Mouse (Mus musculus): ENCODE results near the gene Kdm6b. TPM values are rescaled to one million over a fixed set of nuclear protein-coding genes. Genes with fewer than 3 reads are reported as not detected.

Gene Kdm6b
- total RNA-seq, 2 experiments from 2014 or later, result 28.2 to 32.2 TPM

GRCm38 (mm10) chr11:69367616-69368355 is 45.7 kb downstream of the Kdm6b start:
- no peak for DNase-seq (ENCODE audit: low spot score in 2 of 2)

GRCm38 (mm10) chr11:69366855-69367615 is 46.4 kb downstream of the Kdm6b start:
- peak; percentile 21 to 31 for DNase-seq (ENCODE audit: low spot score in 2 of 2)

DNA sequence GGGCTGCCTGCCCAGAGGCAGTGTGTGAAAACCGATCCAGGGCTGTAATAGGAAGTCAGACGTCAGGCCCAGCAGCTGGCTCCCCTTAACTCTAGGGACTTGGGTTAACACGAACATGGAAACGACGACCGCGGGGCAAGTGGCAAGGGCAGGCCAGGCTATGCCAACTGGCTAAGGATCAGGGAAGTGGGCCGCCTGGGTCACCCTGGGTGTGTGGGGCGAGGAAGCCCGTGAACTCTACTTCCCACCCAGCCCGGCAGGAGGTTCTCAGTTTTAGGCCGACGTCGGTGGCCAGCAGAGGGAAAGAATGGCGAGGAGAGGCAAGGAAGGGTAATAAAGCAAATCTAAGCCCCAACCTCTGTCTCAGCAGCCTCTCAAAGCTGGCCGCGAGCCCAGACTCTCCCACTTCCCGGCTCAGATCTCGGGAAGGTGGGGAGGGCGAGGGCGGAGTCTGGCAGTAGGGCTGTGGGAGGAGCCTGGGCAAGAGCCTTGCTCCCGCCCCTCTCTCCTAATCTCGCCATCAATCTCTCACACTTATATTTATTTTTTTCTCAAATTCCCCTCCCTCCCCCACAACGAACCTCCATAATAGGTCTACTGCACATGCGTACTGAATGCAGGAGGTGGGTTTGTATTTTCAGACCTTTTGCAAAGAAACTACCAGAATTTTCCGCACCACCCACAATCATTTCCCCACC is 47.2 kb downstream of the Kdm6b start:
- DNase-seq (ENCODE audit: low spot score in 2 of 2), result peak; percentile 96 to 97

- no peak for DNase-seq (ENCODE audit: low spot score in 2 of 2)
Observed at GRCm38 (mm10) chr11:69365722-69366121, 47.8 kb downstream of the Kdm6b start.

DNA sequence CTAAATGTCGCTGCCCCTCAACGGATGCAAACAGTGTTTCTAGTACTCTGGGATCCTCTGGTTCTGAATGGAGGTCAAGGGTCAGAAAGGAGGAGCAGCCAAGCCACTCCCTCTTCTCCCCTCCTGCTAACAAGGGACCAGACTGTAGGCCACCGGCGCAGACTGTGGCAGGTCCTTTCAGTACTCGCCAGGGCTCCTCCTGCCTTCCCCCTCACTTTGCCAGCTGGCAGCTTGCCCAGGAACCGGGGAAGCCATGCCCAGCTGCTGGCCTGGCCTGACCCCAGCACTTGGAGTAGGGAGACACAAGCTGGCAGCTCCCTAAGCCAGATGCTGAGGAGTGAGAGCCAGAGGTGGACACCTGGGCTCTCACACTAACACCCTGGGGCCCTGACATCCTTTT is 48.6 kb downstream of the Kdm6b start:
- DNase-seq (ENCODE audit: low spot score in 2 of 2), result peak; percentile 85 to 89

GRCm38 (mm10) chr11:69364376-69364775 is 49.1 kb downstream of the Kdm6b start:
- no peak for DNase-seq (ENCODE audit: low spot score in 2 of 2)

DNA sequence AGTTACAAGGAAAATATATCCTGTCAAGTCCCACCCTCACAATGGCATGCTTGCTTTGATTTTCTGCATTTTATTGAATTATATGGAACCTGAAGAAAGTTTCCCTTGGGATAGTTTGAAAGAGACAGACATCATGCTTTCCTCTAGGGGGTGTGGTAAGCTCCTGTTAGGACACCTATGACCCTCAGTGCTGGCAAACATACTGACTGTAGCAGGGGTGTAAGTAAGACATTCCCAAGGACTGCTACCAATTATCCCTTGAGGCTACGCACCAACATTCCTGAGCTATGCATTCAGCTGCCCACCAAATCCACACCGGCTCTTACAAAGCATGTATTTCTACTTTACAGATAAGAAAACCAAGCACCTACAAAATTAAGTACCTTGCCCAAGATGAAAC is 51.0 kb downstream of the Kdm6b start:
- no peak for DNase-seq (ENCODE audit: low spot score in 2 of 2)

DNA sequence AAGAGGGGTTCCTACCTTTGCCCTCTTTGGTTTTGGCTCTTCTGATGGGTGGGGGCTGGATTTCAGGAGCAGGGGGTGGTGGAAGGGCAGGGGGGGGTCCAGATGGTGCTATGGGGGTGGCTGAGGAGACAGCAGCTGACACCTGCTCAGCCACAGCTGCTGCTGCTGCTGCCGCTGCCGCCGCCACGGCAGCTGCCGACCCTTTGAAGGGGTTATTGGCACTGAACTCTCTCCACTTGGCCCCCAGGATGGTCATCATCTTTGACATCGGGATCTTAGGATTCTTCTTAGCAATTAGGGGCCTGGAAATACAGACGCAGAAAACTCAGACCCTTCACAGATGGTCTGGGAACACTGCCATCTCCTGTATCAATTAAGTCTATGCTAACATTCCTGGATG is 51.5 kb downstream of the Kdm6b start:
- no peak for DNase-seq (ENCODE audit: low spot score in 2 of 2)

DNA sequence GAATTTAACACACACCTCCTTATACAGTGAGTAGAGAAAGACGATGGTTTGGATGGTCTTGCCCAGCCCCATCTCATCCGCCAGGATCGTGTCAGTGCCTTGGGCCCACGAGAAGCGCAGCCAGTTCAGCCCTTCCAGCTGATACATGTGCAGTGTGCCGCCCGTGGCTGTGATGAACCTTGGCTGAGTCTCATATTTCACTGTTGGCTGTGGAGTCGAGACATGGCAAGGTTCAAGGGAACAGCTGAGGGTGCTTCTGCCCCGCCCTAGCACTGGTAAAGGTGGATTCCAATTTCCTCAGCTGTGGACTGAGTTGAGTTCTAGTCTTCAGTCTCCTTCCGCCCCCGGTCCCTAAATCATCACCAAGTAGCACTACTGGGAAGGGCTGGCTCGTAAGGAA is 55.8 kb downstream of the Kdm6b start:
- DNase-seq (ENCODE audit: low spot score in 2 of 2), result no peak

GRCm38 (mm10) chr11:69356544-69356943 is 56.9 kb downstream of the Kdm6b start:
- no peak for DNase-seq (ENCODE audit: low spot score in 2 of 2)

Other genes starting within 250 kb of the Kdm6b start
- gene Alox8, start 215.8 kb downstream of the Kdm6b start, total RNA-seq (2021), result 10 to 100 TPM; 10.2 to 11.7 TPM
- 1 to 10 TPM; 1.2 TPM for gene Gucy2e, start 176.6 kb downstream of the Kdm6b start, total RNA-seq (2021)
- gene Cntrob, start 89.9 kb downstream of the Kdm6b start, total RNA-seq (2021), result 10 to 100 TPM; 15.2 to 25.0 TPM
- gene Trappc1, start 89.7 kb downstream of the Kdm6b start, total RNA-seq (2021), result 10 to 100 TPM; 53.2 to 59.5 TPM
- 100 to 1,000 TPM in 1 of 2 experiments, 10 to 100 TPM in 1; 75.3 to 102 TPM for gene Kcnab3, start 87.4 kb downstream of the Kdm6b start, total RNA-seq (2021)
- 100 to 1,000 TPM; 186 to 190 TPM for gene Rnf227, start 73.2 kb downstream of the Kdm6b start, total RNA-seq (2021)
- gene Chd3, start 44.3 kb downstream of the Kdm6b start, total RNA-seq (2021), result 100 to 1,000 TPM; 346 to 387 TPM
- 100 to 1,000 TPM; 117 to 120 TPM for gene Naa38, start 18.2 kb downstream of the Kdm6b start, total RNA-seq (2021)
- gene Cyb5d1, start 18.0 kb downstream of the Kdm6b start, total RNA-seq (2021), result 10 to 100 TPM; 42.7 to 48.1 TPM
- gene Tmem88, start 15.4 kb downstream of the Kdm6b start, total RNA-seq (2021), result 1 to 10 TPM; 3.4 to 3.7 TPM
- gene Dnah2, start 135.4 kb upstream of the Kdm6b start, total RNA-seq (2021), result 1 to 10 TPM; 2.2 to 3.7 TPM
- 10 to 100 TPM; 51.9 to 65.6 TPM for gene Efnb3, start 146.5 kb upstream of the Kdm6b start, total RNA-seq (2021)
- gene Wrap53, start 166.6 kb upstream of the Kdm6b start, total RNA-seq (2021), result 10 to 100 TPM in 1 of 2 experiments, 1 to 10 TPM in 1; 9.2 to 10.7 TPM
- 10 to 100 TPM; 22.9 to 25.9 TPM for gene Trp53, start 166.7 kb upstream of the Kdm6b start, total RNA-seq (2021)
- gene Atp1b2, start 192.3 kb upstream of the Kdm6b start, total RNA-seq (2021), result 100 to 1,000 TPM; 392 to 424 TPM
- not detected for gene Shbg, start 204.2 kb upstream of the Kdm6b start, total RNA-seq (2021)
- gene Sat2, start 208.3 kb upstream of the Kdm6b start, total RNA-seq (2021), result 1 to 10 TPM; 8.5 to 9.5 TPM
- gene Fxr2, start 219.3 kb upstream of the Kdm6b start, total RNA-seq (2021), result 100 to 1,000 TPM; 148 TPM
- not detected for gene Sox15, start 241.6 kb upstream of the Kdm6b start, total RNA-seq (2021)
- 10 to 100 TPM; 47.5 to 58.2 TPM for gene Mpdu1, start 249.0 kb upstream of the Kdm6b start, total RNA-seq (2021)